Mouse (Mus musculus): ENCODE results near the gene Mucl2. TPM values are rescaled to one million over a fixed set of nuclear protein-coding genes. Genes with fewer than 3 reads are reported as not detected.

Mucl2 gene
- total RNA-seq (2023; ENCODE audit: inconsistent age): not detected in 4 replicates

DNA sequence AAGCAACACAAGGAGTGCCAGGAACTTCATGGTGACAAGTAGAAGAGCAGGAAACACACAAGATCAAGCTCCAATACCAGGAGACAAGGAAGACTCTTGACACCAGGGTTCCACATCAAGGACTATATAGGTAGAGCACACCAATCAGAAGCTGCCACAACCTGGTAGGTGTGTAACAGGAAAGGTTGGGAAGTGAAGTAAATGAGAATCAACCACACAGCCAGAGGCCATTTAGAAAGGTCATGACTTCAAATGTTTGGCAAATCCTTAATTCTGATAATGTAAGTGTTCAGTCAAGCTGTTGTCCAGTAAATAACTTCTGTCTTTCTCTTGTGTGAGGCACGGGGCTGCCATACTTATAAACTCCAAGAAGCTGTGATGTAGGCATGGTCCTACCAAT lies at the start of gene Mucl2:
Gene Mucl2, minus strand, starts transcription at position 101 of the 400 bp plus-strand sequence.

Other genes starting within 250 kb of the Mucl2 start
- not detected in 4 replicates for gene Mucl1, start 143.8 kb downstream of the Mucl2 start, total RNA-seq (2023; ENCODE audit: inconsistent age)

Data from B cell, adult (primary cell).